Mouse (Mus musculus) activated CD4-positive, CD25-positive, alpha-beta regulatory T cell, adult 4 months (primary cell): ENCODE measurements around the gene Rhod. TPM values are rescaled to one million over a fixed set of nuclear protein-coding genes. Genes with fewer than 3 reads are reported as not detected.
"Not testable (repeated sequence)": the region's sequence is repeated elsewhere in the genome, so short reads cannot be mapped to it uniquely, and the experiment has no call there.

Experiments used
- ATAC-seq: one replicate; pipeline ENCODE4 v1.8.0; 2017
- polyA plus RNA-seq, 2 experiments: library from polyadenylated mRNA; unstranded; fragments of 100-300 nt; shearing (Covaris generic); gene quantifications; one replicate each; pipeline ENCODE4 v1.2.1; 2017

The Rhod gene
- polyA plus RNA-seq, 2 experiments from 2014 or later, result 1.9 to 3.2 TPM

- ATAC-seq, result no peak
Measured at GRCm38 (mm10) chr19:4398959-4399358, 40.3 kb downstream of the Rhod start.

GRCm38 (mm10) chr19:4398630-4398948 lies 40.6 kb downstream of the Rhod start:
- no peak for ATAC-seq

- no peak for ATAC-seq
Measured at GRCm38 (mm10) chr19:4397798-4398629, 41.2 kb downstream of the Rhod start, which contains the start of gene Kdm2a. Kdm2a (minus strand) TSS chr19:4398285.

- ATAC-seq, result peak; percentile 74
Measured at GRCm38 (mm10) chr19:4396998-4397797, 42.0 kb downstream of the Rhod start.

GRCm38 (mm10) chr19:4396081-4396997 lies 42.9 kb downstream of the Rhod start:
- ATAC-seq, result no peak

GRCm38 (mm10) chr19:4387276-4387675 lies 52.0 kb downstream of the Rhod start:
- no peak for ATAC-seq

GRCm38 (mm10) chr19:4385026-4385425 lies 54.2 kb downstream of the Rhod start:
- ATAC-seq, result no peak

GRCm38 (mm10) chr19:4384322-4384721 lies 54.9 kb downstream of the Rhod start:
- ATAC-seq, result no peak

- ATAC-seq, result no peak
Measured at GRCm38 (mm10) chr19:4383306-4383705, 55.9 kb downstream of the Rhod start.

GRCm38 (mm10) chr19:4382303-4382702 lies 56.9 kb downstream of the Rhod start:
- not testable (repeated sequence) for ATAC-seq

Other genes starting within 250 kb of the Rhod start
- gene Tbc1d10c, start 248.1 kb downstream of the Rhod start, polyA plus RNA-seq, result 100 to 1,000 TPM; 548 to 733 TPM
- 1,000 to 10,000 TPM in 1 of 2 experiments, 100 to 1,000 TPM in 1; 945 to 1,075 TPM for gene Ppp1ca, start 247.4 kb downstream of the Rhod start, polyA plus RNA-seq
- gene Rad9a, start 237.8 kb downstream of the Rhod start, polyA plus RNA-seq, result 10 to 100 TPM; 37.7 to 40.3 TPM
- 10 to 100 TPM; 19.7 to 29.7 TPM for gene Clcf1, start 225.2 kb downstream of the Rhod start, polyA plus RNA-seq
- not detected for gene AC109138.7, start 225.1 kb downstream of the Rhod start, polyA plus RNA-seq
- gene Pold4, start 207.5 kb downstream of the Rhod start, polyA plus RNA-seq, result 100 to 1,000 TPM; 117 to 151 TPM
- 10 to 100 TPM in 1 of 2 experiments, 1 to 10 TPM in 1; 8.8 to 11.4 TPM for gene Ssh3, start 170.3 kb downstream of the Rhod start, polyA plus RNA-seq
- 1 to 10 TPM; 1.5 to 2.1 TPM for gene Ankrd13d, start 156.3 kb downstream of the Rhod start, polyA plus RNA-seq
- gene Grk2, start 133.2 kb downstream of the Rhod start, polyA plus RNA-seq, result 100 to 1,000 TPM in 1 of 2 experiments, 10 to 100 TPM in 1; 83.4 to 101 TPM
- gene Kdm2a, start 41.1 kb downstream of the Rhod start, polyA plus RNA-seq, result 10 to 100 TPM; 54.9 to 68.6 TPM
- under 1 TPM in 1 of 2 experiments, not detected in 1; 0.14 TPM for gene Syt12, start 38.0 kb upstream of the Rhod start, polyA plus RNA-seq
- not detected for gene 2010003K11Rik, start 59.2 kb upstream of the Rhod start, polyA plus RNA-seq
- 1 to 10 TPM; 1.0 to 1.5 TPM for gene Pcx, start 71.0 kb upstream of the Rhod start, polyA plus RNA-seq
- under 1 TPM in 1 of 2 experiments, not detected in 1; 0.31 TPM for gene Lrfn4, start 176.2 kb upstream of the Rhod start, polyA plus RNA-seq
- 10 to 100 TPM; 38.4 to 47.2 TPM for gene Rce1, start 186.2 kb upstream of the Rhod start, polyA plus RNA-seq